Mouse (Mus musculus) thymus, postnatal 0 days (tissue): ENCODE measurements at regions not wholly inside any gene's neighbourhood (a gene's known extent, or its start where the extent isn't known, plus 50 kb on each side); places are given as distances from the start of the nearest gene placed in this dataset.
A peak's percentile ranks its signal among the peaks of the same experiment; 100 is the strongest.

Experiments
- DNase-seq: peaks from one replicate; pipeline ENCODE4 v3.0.0-alpha.2; 2015; ENCODE audit warnings: low spot score

DNA sequence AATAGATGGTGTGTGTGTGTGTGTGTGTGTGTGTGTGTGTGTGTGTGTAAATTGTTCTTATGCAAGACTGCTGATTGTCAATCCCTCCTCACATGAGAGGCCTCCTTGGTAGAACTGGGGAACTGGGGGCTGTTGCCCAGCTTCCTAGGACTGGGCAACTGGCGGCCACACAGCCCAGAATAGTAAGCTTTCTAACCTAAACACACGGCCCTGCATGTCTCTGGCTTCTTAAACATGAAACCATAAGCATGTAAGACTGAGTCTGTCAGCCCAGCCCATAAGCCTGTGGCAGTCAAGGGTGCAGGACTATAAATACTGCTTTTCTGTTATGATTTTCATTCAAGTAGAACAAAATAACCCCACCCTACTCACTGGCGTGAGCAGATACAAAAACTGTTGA lies 60.7 kb downstream of the Ifng start:
- DNase-seq: no peak

GRCm38 (mm10) chr10:118504811-118505210 lies 64.0 kb downstream of the Ifng start:
- DNase-seq: no peak

DNA sequence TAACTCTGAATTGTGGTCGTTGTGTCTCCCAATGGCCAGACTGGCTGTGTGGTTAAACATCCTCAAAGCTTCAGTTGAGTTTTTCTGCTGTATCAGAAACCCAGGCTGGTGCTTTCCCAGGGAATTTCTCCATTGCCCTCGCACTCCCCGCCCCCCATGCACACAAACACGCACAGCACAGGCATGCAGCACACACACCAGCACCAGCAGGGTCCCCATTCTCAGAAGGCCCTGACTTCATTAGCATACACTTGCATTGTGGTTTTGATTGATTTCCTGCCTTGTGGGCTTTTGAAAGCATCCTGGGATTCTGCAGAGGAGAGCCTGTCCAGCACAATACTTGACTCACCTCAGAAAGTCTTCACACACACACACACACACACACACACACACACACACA lies 65.3 kb downstream of the Ifng start:
- DNase-seq: no peak

DNA sequence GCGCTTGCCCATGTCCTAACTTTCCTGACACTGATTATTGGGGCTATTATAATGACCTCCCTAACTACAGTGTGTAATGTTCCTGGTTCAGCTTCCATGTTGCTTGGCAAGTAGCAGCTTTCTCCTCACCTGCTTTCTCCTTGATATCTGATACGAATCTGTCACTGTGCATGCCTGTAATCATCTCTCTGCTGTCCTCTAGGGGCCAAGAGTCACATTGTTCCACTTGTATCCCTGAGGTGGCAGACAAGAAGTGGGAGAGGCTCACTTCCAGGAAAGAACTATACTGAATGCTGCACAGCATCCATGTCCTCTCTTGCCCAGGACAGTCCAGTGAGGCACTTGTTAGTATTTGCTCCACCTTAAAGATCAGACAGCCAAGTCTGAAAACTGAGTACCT lies 66.8 kb downstream of the Ifng start:
- DNase-seq: peak; percentile 37

DNA sequence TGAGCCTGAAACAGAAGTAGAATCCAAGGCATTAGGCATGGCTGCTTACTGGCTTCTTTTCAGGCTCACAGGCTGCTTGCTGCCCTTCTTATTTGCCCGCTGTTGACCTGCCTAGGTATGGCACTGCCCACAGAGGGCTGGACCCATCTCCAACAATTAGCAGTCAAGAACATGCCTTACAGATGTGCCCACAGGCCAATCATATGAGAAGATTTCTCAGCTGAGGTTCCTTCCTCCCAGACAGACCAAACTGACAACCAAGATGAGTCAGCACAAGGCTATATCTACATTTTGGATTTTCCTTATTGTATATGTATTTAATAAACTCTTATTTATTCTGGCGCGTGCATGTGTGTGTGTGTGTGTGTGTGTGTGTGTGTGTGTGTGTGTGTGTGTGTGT lies 76.0 kb downstream of the Ifng start:
- DNase-seq: no peak

GRCm38 (mm10) chr10:118517995-118518394 lies 77.1 kb downstream of the Ifng start:
- no peak for DNase-seq

DNA sequence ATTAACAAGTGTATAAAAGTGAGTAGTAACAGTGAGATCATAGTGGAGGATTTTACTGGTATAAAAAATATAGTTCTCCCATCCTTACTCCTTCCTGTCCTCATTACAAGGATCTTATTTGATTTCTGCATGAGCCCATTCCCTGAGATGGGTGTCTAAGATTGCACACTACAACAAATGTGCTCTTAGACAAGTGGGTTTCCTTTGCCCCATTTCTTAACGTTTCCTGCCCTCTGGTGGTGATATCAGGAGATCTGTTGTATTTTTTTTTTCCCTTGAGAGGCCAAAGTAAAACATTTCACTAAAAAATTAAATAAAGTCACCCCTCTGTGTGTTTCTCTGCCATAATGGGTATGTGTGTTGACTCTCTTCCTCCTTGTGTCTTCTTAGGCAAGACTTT lies 105.1 kb downstream of the Ifng start:
- peak; percentile 63 for DNase-seq

- DNase-seq: no peak
These were observed 109.4 kb downstream of the Ifng start for GRCm38 (mm10) chr10:118550201-118550600.

DNA sequence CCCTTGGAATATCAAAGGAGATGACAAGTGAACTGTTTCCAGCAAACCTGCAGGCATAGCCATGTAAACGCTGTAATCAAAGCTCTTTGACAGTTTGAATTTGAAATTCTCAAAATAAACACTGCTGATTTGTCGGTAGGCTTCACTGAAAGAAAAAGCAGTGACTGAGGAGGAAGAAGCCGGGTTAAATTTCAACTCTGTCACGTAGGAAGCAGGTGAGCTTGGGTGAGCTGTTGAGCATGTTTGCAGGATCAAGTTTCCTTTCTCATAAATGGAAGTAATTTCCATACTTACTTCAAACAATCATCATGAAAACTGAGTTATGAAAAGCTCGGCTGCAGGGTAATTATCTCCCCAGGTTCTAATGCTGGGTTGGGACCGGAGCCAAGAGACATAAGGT lies 118.0 kb downstream of the Ifng start:
- no peak for DNase-seq

GRCm38 (mm10) chr10:118564041-118564440 lies 123.2 kb downstream of the Ifng start:
- DNase-seq: no peak

GRCm38 (mm10) chr10:118564528-118565268 lies 123.9 kb downstream of the Ifng start:
- no peak for DNase-seq

DNA sequence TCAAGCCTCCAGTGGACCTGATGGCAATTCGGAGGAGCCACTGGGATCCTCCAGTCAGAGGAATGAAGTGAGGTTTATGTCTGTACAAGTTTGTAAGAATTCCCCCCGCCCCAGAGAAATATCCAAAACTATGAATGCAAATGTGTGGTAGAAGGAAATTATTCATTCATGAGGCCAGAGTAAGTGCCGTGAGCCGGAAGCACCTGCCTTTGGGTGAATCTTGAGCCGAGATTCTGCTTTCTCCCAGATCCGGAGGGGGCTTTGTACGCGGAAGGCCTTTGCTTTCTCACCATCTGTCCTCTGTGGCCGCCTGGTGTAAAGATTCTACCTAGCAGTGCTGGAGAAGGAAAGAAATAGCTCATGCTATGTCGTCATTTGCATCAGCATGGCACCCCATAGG lies 127.8 kb downstream of the Ifng start:
- DNase-seq: no peak

DNA sequence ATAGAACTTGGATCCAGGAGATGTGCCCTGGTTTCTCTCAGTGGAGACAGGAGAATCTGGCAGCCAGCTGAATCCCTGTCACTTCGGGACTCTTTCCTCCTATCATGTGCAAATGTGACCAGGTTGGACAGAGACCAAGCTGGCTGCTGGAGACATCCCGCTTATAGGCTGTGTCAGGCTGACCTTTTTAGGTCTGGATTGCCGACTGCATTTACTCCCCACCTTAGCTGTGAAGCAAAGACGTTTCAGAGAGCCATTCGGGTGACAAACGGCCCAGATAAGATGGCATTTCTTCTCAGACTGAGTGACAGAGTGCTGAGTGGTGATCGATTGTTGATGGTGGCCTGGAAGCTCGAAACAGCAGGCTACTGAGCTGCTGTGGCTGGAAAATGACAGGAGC lies 128.6 kb downstream of the Ifng start:
- no peak for DNase-seq

- no peak for DNase-seq
These were observed 132.4 kb downstream of the Ifng start for GRCm38 (mm10) chr10:118573247-118573646.

DNA sequence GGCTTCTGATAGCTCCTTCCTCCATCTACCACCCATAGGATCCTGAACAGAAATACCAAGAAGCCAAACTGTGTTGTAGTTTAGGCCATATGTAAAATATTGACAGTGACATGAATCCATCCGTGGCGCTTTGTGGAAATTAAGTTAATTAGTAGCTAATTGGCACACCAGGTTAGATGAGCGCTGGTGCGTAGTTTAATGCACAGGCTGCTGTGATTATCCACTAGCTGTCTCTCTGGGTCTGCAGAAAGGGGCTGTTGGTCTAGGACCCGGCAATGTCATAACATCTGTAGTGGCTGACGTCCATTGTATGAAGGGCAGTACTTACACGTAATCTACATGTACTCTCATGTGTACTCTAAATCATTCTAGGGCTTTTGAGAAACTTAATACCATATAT lies 134.7 kb downstream of the Ifng start:
- no peak for DNase-seq

DNA sequence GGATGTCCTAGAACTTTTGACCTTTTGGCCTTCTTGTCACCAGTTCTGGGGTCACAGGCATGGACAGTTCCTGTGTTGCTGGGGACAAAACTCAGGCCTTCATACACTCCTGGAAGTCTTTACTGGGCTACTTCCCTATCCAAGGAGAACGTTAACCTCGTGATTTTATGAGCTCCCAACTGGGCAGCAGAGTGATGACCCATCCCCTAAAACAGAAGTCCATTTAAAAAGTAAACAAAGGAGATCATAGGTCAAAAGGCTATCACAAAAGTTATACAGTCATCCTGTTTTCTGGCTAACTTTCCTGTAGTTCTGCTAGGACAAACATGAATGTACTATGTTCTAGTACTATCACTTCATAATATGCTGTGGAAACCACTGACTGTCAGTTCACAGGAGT lies 140.5 kb downstream of the Ifng start:
- DNase-seq: no peak

- DNase-seq: no peak
These were observed 145.0 kb downstream of the Ifng start for GRCm38 (mm10) chr10:118585821-118586220.

GRCm38 (mm10) chr10:118588198-118588597 lies 147.4 kb downstream of the Ifng start:
- no peak for DNase-seq

DNA sequence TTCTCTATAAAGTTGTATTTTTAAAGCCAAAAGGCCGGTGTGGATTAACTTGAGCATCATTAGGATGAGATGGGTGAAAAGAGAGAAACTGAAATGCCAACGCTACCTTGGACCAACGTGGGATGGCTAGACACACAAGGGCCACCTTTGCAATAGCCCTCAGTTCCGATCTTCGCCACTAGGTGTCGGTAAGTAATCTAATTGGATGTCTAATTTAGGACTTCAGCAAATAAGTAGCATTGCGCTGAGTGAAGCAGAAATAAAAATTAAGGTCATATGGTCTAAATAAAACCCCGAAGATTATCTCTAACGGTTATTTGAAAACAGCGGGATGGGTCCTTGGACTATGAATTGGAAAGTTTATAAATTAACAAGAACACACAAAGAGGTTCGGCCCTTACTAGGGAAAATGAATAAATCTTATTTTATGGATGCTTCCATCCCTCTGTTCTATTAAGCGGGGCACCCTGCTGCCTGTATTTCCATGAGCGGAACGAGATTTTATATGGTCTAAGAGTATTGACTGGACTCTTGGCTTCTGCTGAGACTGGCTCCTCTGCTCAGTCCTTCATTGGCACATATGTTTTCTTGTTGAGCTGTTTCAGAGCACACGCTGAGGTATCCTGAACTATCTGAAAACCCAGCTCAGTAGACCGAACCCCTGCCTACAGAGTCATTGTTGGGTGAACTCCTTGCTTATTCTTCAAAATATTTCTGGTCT lies 152.0 kb downstream of the Ifng start:
- peak; percentile 75 for DNase-seq

GRCm38 (mm10) chr10:118596206-118596605 lies 155.4 kb downstream of the Ifng start:
- no peak for DNase-seq

- DNase-seq: no peak
These were observed 157.7 kb downstream of the Ifng start for GRCm38 (mm10) chr10:118598497-118598896.

DNA sequence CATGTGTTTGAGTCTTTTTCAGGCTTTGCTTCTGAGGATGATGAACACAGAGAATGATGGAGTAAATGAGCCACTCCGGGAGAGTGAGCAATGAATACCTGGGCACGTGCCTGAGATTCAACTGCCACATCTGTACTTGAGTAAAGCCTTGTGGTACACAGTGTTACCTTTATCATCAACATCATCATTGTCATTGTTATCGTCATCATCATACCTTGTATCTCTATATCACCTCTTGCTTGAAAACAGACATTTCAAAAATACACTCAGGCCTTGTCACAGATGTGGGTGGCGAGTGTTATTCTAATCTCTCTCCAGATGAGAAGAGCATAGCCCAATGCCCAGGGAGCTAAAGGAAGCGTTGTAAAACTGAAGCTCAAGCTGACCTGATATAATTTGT lies 158.4 kb downstream of the Ifng start:
- no peak for DNase-seq

DNA sequence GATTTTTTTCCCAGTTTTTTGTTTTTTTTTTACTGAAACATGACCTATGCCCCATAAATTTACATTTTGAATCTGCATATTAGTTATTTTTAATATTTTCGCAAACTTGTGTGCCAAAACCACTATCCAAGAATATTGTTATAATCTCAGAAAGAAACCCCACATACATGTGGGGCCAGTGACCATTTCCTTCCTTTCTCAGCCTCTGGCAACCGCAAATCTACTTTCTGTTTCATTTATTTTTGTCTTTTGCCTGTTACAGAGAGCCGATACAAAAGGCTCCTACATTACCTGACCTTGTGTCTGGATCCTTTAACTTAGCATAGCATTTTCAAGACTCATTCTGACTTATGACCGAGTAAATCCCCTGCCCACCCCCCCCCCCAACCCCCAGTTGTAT lies 158.8 kb downstream of the Ifng start:
- DNase-seq: no peak
